Mouse (Mus musculus) testis, adult 2 months (tissue): ENCODE results near the gene Arsb. TPM values are rescaled to one million over a fixed set of nuclear protein-coding genes. Genes with fewer than 3 reads are reported as not detected.
"Not testable (repeated sequence)": the region's sequence is repeated elsewhere in the genome, so short reads cannot be mapped to it uniquely, and the experiment has no call there.

Experiments used
- H3K27ac ChIP-seq: fragments of 200-500 bp; 2 replicates; pipeline ENCODE4 v1.5.1; 2012; ENCODE audit warnings: low read depth, low read length; ENCODE audit not compliant: control insufficient read depth, insufficient read depth
- H3K27me3 ChIP-seq: fragments of 200-500 bp; 2 replicates; pipeline ENCODE4 v1.6.1; 2012; ENCODE audit warnings: mild to moderate bottlenecking, low read length, moderate library complexity; ENCODE audit not compliant: control insufficient read depth, insufficient read depth
- H3K36me3 ChIP-seq: fragments of 200-500 bp; 2 replicates; pipeline ENCODE4 v1.6.1; 2012; ENCODE audit warnings: mild to moderate bottlenecking, low read length; ENCODE audit not compliant: control insufficient read depth, insufficient read depth
- H3K4me1 ChIP-seq: fragments of 200-500 bp; 2 replicates; pipeline ENCODE4 v1.6.1; 2012; ENCODE audit warnings: low read length; ENCODE audit not compliant: control insufficient read depth, insufficient read depth
- H3K4me3 ChIP-seq: fragments of 200-500 bp; 2 replicates; pipeline ENCODE4 v1.5.1; 2012; ENCODE audit warnings: low read depth, mild to moderate bottlenecking, low read length, moderate library complexity, mixed read lengths; ENCODE audit not compliant: control insufficient read depth
- CTCF ChIP-seq: fragments of 200-500 bp; IDR thresholded peaks from 2 replicates; pipeline ENCODE4 v1.5.1; 2012; ENCODE audit warnings: low read depth, mild to moderate bottlenecking, inconsistent platforms, low read length, moderate library complexity; ENCODE audit not compliant: control insufficient read depth, insufficient read depth, insufficient replicate concordance
- POLR2A ChIP-seq: fragments of 200-500 bp; IDR thresholded peaks from 2 replicates; pipeline ENCODE4 v1.6.1; 2012; ENCODE audit warnings: low read depth, mild to moderate bottlenecking, inconsistent platforms, low read length, moderate library complexity; ENCODE audit not compliant: control insufficient read depth
- polyA plus RNA-seq: library from polyadenylated mRNA; depleted of rRNA; stranded (reverse); fragments of >200 nt; gene quantifications from 2 replicates; pipeline ENCODE4 v1.2.3, GENCODE M21; 2012

Gene Arsb
- polyA plus RNA-seq, 1 experiment, result 6.9 TPM

DNA sequence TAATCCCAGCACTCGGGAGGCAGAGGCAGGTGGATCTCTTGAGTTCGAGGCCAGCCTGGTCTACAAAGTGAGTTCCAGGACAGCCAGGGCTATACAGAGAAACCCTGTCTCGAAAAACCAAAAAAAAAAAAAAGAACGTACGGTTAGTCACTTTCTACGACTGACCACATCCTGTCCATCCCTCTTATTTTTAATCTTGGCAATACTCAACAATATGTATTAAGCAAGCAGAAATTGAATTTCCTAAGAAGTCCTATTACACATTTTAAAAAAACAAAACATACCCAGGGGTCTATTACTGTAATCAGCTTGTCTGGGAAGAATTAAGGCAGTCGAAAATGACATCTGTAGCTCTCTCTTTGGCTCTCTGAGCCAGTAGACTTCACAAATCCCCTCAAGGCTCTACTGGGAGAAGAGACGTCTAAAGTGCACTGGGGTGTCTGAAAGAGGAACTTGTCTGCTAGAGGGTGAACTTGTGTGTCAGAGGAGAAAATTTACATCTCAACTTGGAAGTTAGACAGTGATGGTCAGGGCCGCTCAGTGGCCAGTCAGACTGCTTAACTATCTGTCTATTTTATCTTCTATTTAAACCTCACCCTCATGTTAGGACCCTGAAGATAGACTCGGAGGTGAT lies 205.6 kb downstream of the Arsb start:
- TF ChIP-seq POLR2A, result no peak
- TF ChIP-seq CTCF, result no peak
- Histone ChIP-seq H3K27ac (no peak overlapping the region), H3K36me3 (no peaks in the 10 kb centered on the region), H3K4me1 (no peaks in the 10 kb centered on the region; the same call in 1 of the 2 replicates), H3K27me3 (no peaks in the 10 kb centered on the region), H3K4me3 (no peak overlapping the region)

DNA sequence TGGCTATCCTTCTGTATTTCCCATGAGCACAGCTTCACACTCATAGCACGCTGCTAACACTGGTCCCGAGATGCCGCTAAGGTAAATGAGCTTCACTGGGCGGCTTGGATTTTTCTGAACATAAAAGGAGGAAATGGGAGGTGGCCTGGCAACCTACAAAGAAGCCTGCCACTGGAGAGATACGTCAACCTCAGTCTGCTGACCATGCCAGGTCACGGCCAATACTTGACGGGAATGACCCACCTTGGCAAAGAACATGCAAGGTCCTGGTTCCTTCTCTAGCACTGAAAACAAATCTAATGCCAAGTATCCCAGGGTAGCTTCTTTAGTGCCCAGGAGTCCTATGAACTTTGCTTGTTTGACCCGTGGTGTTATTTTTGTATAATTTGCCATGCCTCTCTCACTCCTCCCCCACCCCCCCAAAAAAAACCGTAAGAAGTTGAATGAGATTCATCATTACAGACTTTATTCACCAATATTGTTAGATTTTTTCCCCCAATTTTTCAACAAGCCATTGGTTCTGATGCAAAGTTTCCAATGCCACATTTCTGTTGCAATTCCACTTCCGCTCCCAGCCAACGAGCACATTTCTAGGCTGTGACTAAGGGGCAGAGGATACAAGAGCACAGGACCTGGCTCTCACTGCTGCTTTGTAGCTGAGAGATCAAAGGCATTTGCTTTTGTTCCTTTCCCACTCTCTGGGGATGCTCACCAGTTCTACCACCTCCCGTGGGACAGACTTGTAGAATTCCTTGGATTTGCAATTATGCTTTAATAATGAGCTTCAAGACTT lies 207.5 kb downstream of the Arsb start:
- TF ChIP-seq CTCF (no peak), POLR2A (no peak)
- Histone ChIP-seq H3K4me1 (no peaks in the 10 kb centered on the region), H3K27ac (no peak overlapping the region), H3K4me3 (no peak overlapping the region), H3K27me3 (no peaks in the 10 kb centered on the region), H3K36me3 (no peaks in the 10 kb centered on the region)

DNA sequence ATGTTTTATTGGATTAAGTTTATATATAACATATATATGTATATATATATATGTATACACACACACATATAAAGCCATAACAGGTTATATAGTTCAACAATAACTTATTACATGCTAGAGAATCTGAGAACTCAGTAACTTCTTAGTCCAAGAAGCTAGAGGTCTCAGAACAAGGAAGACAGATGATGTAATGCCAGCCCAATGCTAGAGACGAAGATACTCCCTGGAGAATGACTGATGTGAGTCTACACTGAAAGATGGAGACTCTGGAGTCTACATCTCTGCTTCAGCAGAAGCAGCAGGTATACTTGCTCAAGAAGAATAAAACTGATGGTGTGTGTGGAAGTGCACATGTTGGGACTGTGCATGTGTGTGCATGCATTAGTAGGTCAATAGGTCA lies 208.3 kb downstream of the Arsb start:
- H3K27ac ChIP-seq, result no peak overlapping the region
- H3K36me3 ChIP-seq, result no peaks in the 10 kb centered on the region
- H3K4me1 ChIP-seq, result no peaks in the 10 kb centered on the region
- TF ChIP-seq CTCF, result no peak
- no peak for TF ChIP-seq POLR2A
- H3K27me3 ChIP-seq, result no peaks in the 10 kb centered on the region
- H3K4me3 ChIP-seq, result no peak overlapping the region

DNA sequence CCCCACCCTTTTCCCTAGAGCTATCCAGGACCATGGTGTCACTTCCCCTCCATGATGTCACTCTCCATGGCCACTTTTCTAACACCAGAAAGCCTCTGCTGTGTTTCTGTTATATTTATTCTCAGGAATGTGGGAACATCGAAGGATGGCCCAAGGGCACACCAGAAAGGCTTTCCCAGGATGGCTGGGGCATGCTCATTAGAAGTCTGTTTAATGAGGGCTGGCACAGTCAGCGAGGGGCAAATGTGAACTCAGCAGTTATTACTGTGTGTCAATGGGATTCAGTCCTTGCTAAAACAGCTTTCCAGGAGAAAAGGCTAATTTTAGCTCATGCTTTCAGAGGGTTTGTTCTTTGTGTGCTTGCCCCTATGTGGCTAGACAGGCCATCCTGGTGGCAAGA lies 213.1 kb downstream of the Arsb start:
- Histone ChIP-seq H3K27ac (no peak overlapping the region), H3K36me3 (no peaks in the 10 kb centered on the region), H3K27me3 (no peaks in the 10 kb centered on the region), H3K4me3 (no peak overlapping the region), H3K4me1 (no peaks in the 10 kb centered on the region)
- TF ChIP-seq POLR2A (no peak), CTCF (no peak)

DNA sequence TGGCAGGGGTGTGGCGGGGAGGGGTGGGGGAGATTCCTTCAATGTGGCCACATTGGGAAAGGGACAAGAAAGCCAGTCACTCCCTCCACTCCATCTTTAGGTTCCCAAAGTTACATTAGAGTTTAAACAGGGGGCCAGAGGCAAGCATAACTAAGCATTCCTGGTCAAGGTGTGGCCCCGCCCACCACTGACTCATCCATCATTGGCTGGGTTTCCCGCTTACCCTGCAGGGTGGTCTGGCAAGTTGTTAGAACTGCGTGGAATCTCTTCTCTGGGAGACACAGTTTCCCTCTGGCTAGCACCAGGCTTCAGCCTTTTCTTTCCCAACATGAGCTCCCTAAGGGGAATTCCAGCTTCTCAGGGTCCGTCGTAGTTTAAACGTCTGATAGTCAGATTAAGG lies 213.8 kb downstream of the Arsb start:
- H3K36me3 ChIP-seq, result no peaks in the 10 kb centered on the region
- H3K4me3 ChIP-seq, result no peak overlapping the region
- no peaks in the 10 kb centered on the region for H3K4me1 ChIP-seq
- no peaks in the 10 kb centered on the region for H3K27me3 ChIP-seq
- no peak overlapping the region for H3K27ac ChIP-seq
- TF ChIP-seq CTCF (no peak), POLR2A (no peak)

DNA sequence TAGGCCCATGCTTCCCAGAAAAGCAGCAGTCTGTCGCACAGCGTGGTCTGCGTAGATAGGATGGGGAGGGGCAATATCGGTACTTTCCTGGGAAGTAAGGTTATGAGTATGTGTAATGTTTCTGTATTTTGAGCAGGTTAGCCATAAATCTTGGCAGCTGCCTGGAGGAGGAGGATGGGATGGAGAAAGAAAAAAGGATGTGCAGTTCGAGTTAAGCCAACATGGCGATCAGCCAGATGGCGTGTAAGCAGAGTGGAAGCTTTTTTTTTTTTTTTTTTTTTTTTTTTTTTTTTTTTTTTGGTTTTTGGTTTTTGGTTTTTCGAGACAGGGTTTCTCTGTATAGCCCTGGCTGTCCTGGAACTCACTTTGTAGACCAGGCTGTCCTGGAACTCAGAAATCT lies 214.3 kb downstream of the Arsb start:
- H3K27me3 ChIP-seq, H3K36me3 ChIP-seq, H3K4me1 ChIP-seq, H3K4me3 ChIP-seq, H3K27ac ChIP-seq: not testable (repeated sequence)

DNA sequence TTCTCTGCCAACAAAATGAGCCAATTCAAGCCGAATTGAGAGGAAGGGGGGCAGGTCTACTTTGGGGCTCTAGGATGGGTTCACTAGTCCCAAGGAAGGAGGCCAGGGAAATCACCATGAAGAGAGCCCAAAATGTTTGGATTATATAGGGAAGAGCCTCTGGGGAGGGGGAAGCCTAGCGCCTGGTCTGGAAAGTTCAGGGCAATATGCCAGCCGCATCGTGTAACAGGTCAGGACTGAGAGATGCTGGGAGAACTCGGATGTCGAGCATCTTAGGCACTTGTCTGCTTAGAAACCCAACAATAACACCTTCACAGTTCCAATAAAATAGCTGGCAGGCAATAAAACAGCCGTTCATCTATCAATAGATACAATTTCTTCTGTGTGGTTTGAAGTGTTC lies 216.2 kb downstream of the Arsb start:
- H3K4me3 ChIP-seq, result no peak overlapping the region
- no peaks in the 10 kb centered on the region for H3K27me3 ChIP-seq
- H3K36me3 ChIP-seq, result no peaks in the 10 kb centered on the region
- H3K4me1 ChIP-seq, result no peaks in the 10 kb centered on the region
- TF ChIP-seq POLR2A, result no peak
- TF ChIP-seq CTCF, result no peak
- H3K27ac ChIP-seq, result no peak overlapping the region
